Comparison of ENCODE assay signal across 23 mouse cellular contexts in genomic region chr9:76320755-76321154, GRCm38 (mm10). TPM values are rescaled to one million over a fixed set of nuclear protein-coding genes. Genes with fewer than 3 reads are reported as not detected.
DNase-seq lines count a peak whose midpoint lies in the region; ATAC-seq and TF ChIP-seq lines count a peak whose summit lies in the region.
"Had no signal": no experiment of that assay in that cellular context is flagged by ENCODE, and none has a peak within 500 bp of the region (broad histone marks: within the 10 kb centered on the region; RNA-seq: fewer than 3 reads in every experiment).

No protein-coding gene starts in this region.

- no peaks in the 10 kb centered on the region for H3K9me3 ChIP-seq in forebrain, postnatal 0 days (ENCODE audit: low read length)
- H3K9me3 ChIP-seq in forebrain, embryonic 14.5 days (replicated peaks; ENCODE audit: control insufficient read depth, low read length) = no peaks in the 10 kb centered on the region
- H3K9me3 ChIP-seq in hindbrain, postnatal 0 days (ENCODE audit: low read length) = no peaks in the 10 kb centered on the region
- no peaks in the 10 kb centered on the region for H3K9me3 ChIP-seq in hindbrain, embryonic 10.5 days
- H3K9me3 ChIP-seq: embryonic facial prominence, embryonic 13.5 days; forebrain, embryonic 12.5 days; heart, embryonic 10.5 days had no signal

- WGBS in forebrain, postnatal 0 days = 70% methylated on average over 1 of the region's 1 CpGs
- WGBS in forebrain, embryonic 14.5 days = 84% methylated on average over 1 of the region's 1 CpGs
- 75% methylated on average over 1 of the region's 1 CpGs for WGBS in hindbrain, postnatal 0 days
- whole genome bisulfite sequencing in hindbrain, embryonic 10.5 days = 78% methylated on average over 1 of the region's 1 CpGs

- peak overlapping the region; percentile 74; the same call in 1 of the 2 replicates for H3K4me2 ChIP-seq in forebrain, postnatal 0 days (ENCODE audit: low read depth)
- H3K4me2 ChIP-seq in forebrain, embryonic 14.5 days (ENCODE audit: low read length) = no peak overlapping the region
- H3K4me2 ChIP-seq in hindbrain, postnatal 0 days (ENCODE audit: low read depth, low read length) = peak overlapping the region; percentile 86; the same call in 1 of the 2 replicates
- H3K4me2 ChIP-seq: embryonic facial prominence, embryonic 13.5 days; forebrain, embryonic 12.5 days had no signal

- no peak for TF ChIP-seq CTCF in forebrain, postnatal 0 days (IDR thresholded peaks at IDR 0.05; ENCODE audit: low read depth)
- no peak for TF ChIP-seq CTCF in hindbrain, postnatal 0 days (IDR thresholded peaks at IDR 0.05; ENCODE audit: low read depth)

- no peak for DNase-seq in forebrain, postnatal 0 days
- no peak for DNase-seq in forebrain, embryonic 14.5 days (ENCODE audit: low spot score)
- DNase-seq in hindbrain, postnatal 0 days (ENCODE audit: low spot score) = no peak
- DNase-seq in hindbrain, embryonic 10.5 days (ENCODE audit: low spot score) = no peak
- DNase-seq in spleen, postnatal 36 days (ENCODE audit: low spot score in 2 of 2) = peak; percentile 5 to 27
- DNase-seq in spleen, postnatal 10 days (ENCODE audit: low spot score in 2 of 2) = no peak
- DNase-seq in splenic B cell, adult 2 months (ENCODE audit: low read depth, low spot score) = peak; percentile 65
- no peak for DNase-seq in layer of hippocampus, postnatal 14 days (ENCODE audit: low spot score in 2 of 2)
- DNase-seq: adrenal gland, postnatal 14 days; cerebellum, adult 18-20 months; cerebellum, adult 9-11 months; cerebellum, postnatal 36 days; gastrocnemius, postnatal 10 days; heart, adult 18-20 months; heart, postnatal 10 days had no signal

- peaks cover 7% of the 10 kb centered on the region; the same call in 1 of the 2 replicates for H3K4me1 ChIP-seq in forebrain, postnatal 0 days (ENCODE audit: insufficient read depth)
- peaks cover 4% of the 10 kb centered on the region; the same call in 1 of the 2 replicates for H3K4me1 ChIP-seq in forebrain, embryonic 14.5 days (ENCODE audit: control insufficient read depth, insufficient read depth, low read length)
- H3K4me1 ChIP-seq in hindbrain, postnatal 0 days (ENCODE audit: insufficient read depth, low read length) = no peaks in the 10 kb centered on the region
- peaks cover 15% of the 10 kb centered on the region for H3K4me1 ChIP-seq in hindbrain, embryonic 10.5 days (replicated peaks)

- H3K4me3 ChIP-seq in forebrain, postnatal 0 days (ENCODE audit: low read depth, low read length) = no peak overlapping the region
- H3K4me3 ChIP-seq in forebrain, embryonic 14.5 days (ENCODE audit: low read depth, low read length) = no peak overlapping the region
- no peak overlapping the region for H3K4me3 ChIP-seq in hindbrain, postnatal 0 days (ENCODE audit: low read length)
- no peak overlapping the region for H3K4me3 ChIP-seq in hindbrain, embryonic 10.5 days
- H3K4me3 ChIP-seq: embryonic facial prominence, embryonic 13.5 days; forebrain, embryonic 12.5 days; heart, embryonic 10.5 days had no signal

- no peaks in the 10 kb centered on the region for H3K27me3 ChIP-seq in forebrain, postnatal 0 days (ENCODE audit: insufficient read depth, low read length)
- H3K27me3 ChIP-seq in forebrain, embryonic 14.5 days (replicated peaks; ENCODE audit: control insufficient read depth, insufficient read depth, low read length) = no peaks in the 10 kb centered on the region; the same call in 1 of the 2 replicates
- H3K27me3 ChIP-seq in hindbrain, postnatal 0 days (ENCODE audit: insufficient read depth, low read length) = no peaks in the 10 kb centered on the region
- H3K27me3 ChIP-seq in hindbrain, embryonic 10.5 days (ENCODE audit: insufficient read depth, poor library complexity, severe bottlenecking) = peaks cover 45% of the 10 kb centered on the region
- H3K27me3 ChIP-seq in splenic B cell, adult 2 months (ENCODE audit: control insufficient read depth, insufficient read depth, low read length, poor library complexity, severe bottlenecking) = no peaks in the 10 kb centered on the region; the same call in 1 of the 2 replicates

- no peak overlapping the region for H3K27ac ChIP-seq in forebrain, postnatal 0 days (ENCODE audit: low read depth, low read length)
- no peak overlapping the region for H3K27ac ChIP-seq in forebrain, embryonic 14.5 days (ENCODE audit: low read depth, low read length)
- H3K27ac ChIP-seq in hindbrain, postnatal 0 days = no peak overlapping the region
- H3K27ac ChIP-seq in hindbrain, embryonic 10.5 days = no peak overlapping the region
- H3K27ac ChIP-seq: embryonic facial prominence, embryonic 13.5 days; forebrain, embryonic 12.5 days; heart, embryonic 10.5 days had no signal

- no peak for ATAC-seq in forebrain, postnatal 0 days
- no peak for ATAC-seq in forebrain, embryonic 14.5 days
- no peak for ATAC-seq in hindbrain, postnatal 0 days
- ATAC-seq: activated CD4-positive, CD25-positive, alpha-beta regulatory T cell, adult 4 months; Patski had no signal

- H3K9ac ChIP-seq in forebrain, postnatal 0 days = no peak overlapping the region
- H3K9ac ChIP-seq in forebrain, embryonic 14.5 days (ENCODE audit: low read length) = no peak overlapping the region
- H3K9ac ChIP-seq in hindbrain, postnatal 0 days (replicated peaks; ENCODE audit: low read length) = no peak overlapping the region
- H3K9ac ChIP-seq: embryonic facial prominence, embryonic 13.5 days; forebrain, embryonic 12.5 days had no signal

- no peaks in the 10 kb centered on the region for H3K36me3 ChIP-seq in forebrain, postnatal 0 days (ENCODE audit: insufficient read depth)
- H3K36me3 ChIP-seq in forebrain, embryonic 14.5 days (ENCODE audit: control insufficient read depth, insufficient read depth, low read length) = no peaks in the 10 kb centered on the region
- H3K36me3 ChIP-seq in hindbrain, postnatal 0 days (ENCODE audit: insufficient read depth, low read length) = no peaks in the 10 kb centered on the region
- no peaks in the 10 kb centered on the region for H3K36me3 ChIP-seq in hindbrain, embryonic 10.5 days
- no peaks in the 10 kb centered on the region for H3K36me3 ChIP-seq in splenic B cell, adult 2 months (ENCODE audit: control insufficient read depth, insufficient read depth, low read length, poor library complexity, severe bottlenecking)
- H3K36me3 ChIP-seq: embryonic facial prominence, embryonic 13.5 days; forebrain, embryonic 12.5 days; heart, embryonic 10.5 days had no signal

RNA-seq across cellular contexts. Expression of gene Hcrtr2, which starts 2.9 kb away (rescaled TPM):
- total RNA-seq in forebrain, postnatal 0 days (2014; rRNA removed) = 5.6 and 8.2 TPM in 2 replicates
- 2.1 and 4.5 TPM in 2 replicates for polyA plus RNA-seq in forebrain, postnatal 0 days (2015; fragmentation: Nextera tagmentation; extraction: Ambion mirVana)
- polyA plus RNA-seq in forebrain, embryonic 14.5 days (2014; fragmentation: Nextera tagmentation; extraction: Ambion mirVana) = 2.2 and 3.4 TPM in 2 replicates
- 8.4 and 12.0 TPM in 2 replicates for total RNA-seq in hindbrain, postnatal 0 days (2014; rRNA removed)
- 6.3 and 6.4 TPM in 2 replicates for polyA plus RNA-seq in hindbrain, postnatal 0 days (2015; fragmentation: Nextera tagmentation; extraction: Ambion mirVana)
- polyA plus RNA-seq in hindbrain, embryonic 10.5 days (2016; fragmentation: Nextera tagmentation; extraction: Ambion mirVana) = 0.39 and 0.46 TPM in 2 replicates
- total RNA-seq in layer of hippocampus, postnatal 14 days (2021) = 1 to 10 TPM; 3.8 to 4.5 TPM
- total RNA-seq: gastrocnemius, postnatal 10 days; gastrocnemius, postnatal 4 days; heart, adult 18-20 months; heart, postnatal 10 days; hematopoietic stem cell, adult 5-6 weeks had no signal
- polyA plus RNA-seq: activated CD4-positive, CD25-positive, alpha-beta regulatory T cell, adult 4 months; C2C12; Patski had no signal

Comparison
In these comparisons a context has a peak if more than half of its experiments do, and no peak if none do; other contexts are left out.
1. DNase-seq: peak in spleen, postnatal 36 days (2 of 2) and splenic B cell, adult 2 months (single experiment); none in forebrain, postnatal 0 days (single experiment), forebrain, embryonic 14.5 days (single experiment), hindbrain, postnatal 0 days (single experiment), hindbrain, embryonic 10.5 days (single experiment), spleen, postnatal 10 days (0 of 2) and layer of hippocampus, postnatal 14 days (0 of 2).